Mouse (Mus musculus) liver, postnatal 0 days (tissue): Measurements from ENCODE around the gene Asb1. TPM values are rescaled to one million over a fixed set of nuclear protein-coding genes. Genes with fewer than 3 reads are reported as not detected.

Experiments
- ATAC-seq: fragments of 200-750 bp; cut with Nextera tagmentation; 2 replicates; pipeline ENCODE4 v1.8.0; 2017; ENCODE audit warnings: mild to moderate bottlenecking, moderate library complexity
- DNase-seq: peaks from one replicate; pipeline ENCODE4 v3.0.0-alpha.2; 2016
- H3K27ac ChIP-seq: fragments of 300-500 bp; sonication (generic); 2 replicates; pipeline ENCODE4 v1.5.1; 2014; ENCODE audit warnings: antibody characterized with exemption, moderate library complexity, mild to moderate bottlenecking, low read depth
- H3K27me3 ChIP-seq: fragments of 300-500 bp; sonication (generic); 2 replicates; pipeline ENCODE4 v1.6.1; 2014; ENCODE audit warnings: low read length, control low read depth, mixed read lengths; ENCODE audit not compliant: insufficient read depth
- H3K36me3 ChIP-seq: fragments of 300-500 bp; sonication (generic); replicated peaks from 2 replicates; pipeline ENCODE4 v1.6.1; 2014; ENCODE audit warnings: mild to moderate bottlenecking, control low read depth, low read length, moderate library complexity, mixed read lengths; ENCODE audit not compliant: insufficient read depth
- H3K4me1 ChIP-seq: fragments of 300-500 bp; sonication (generic); 2 replicates; pipeline ENCODE4 v1.6.1; 2014; ENCODE audit warnings: antibody characterized with exemption, mild to moderate bottlenecking, control low read depth; ENCODE audit not compliant: insufficient read depth
- H3K4me2 ChIP-seq: fragments of 300-500 bp; sonication (generic); 2 replicates; pipeline ENCODE4 v1.6.1; 2014; ENCODE audit warnings: low read depth, mild to moderate bottlenecking, low read length, moderate library complexity, mixed read lengths
- H3K4me3 ChIP-seq: fragments of 300-500 bp; sonication (generic); 2 replicates; pipeline ENCODE4 v1.5.1; 2014; ENCODE audit warnings: low read depth, low read length
- H3K9ac ChIP-seq: fragments of 300-500 bp; sonication (generic); replicated peaks from 2 replicates; pipeline ENCODE4 v1.6.1; 2014; ENCODE audit warnings: mild to moderate bottlenecking, moderate library complexity
- H3K9me3 ChIP-seq: fragments of 300-500 bp; sonication (generic); 2 replicates; pipeline ENCODE4 v1.6.1; 2016; ENCODE audit warnings: mild to moderate bottlenecking, control low read depth, low read length, mixed read lengths
- CTCF ChIP-seq: sonication (generic); IDR thresholded peaks from 2 replicates; pipeline ENCODE4 v1.5.1; 2016; ENCODE audit warnings: antibody characterized with exemption, low read depth
- EP300 ChIP-seq: IDR thresholded peaks from 2 replicates; pipeline ENCODE4 v1.6.1; 2016; ENCODE audit warnings: antibody characterized with exemption, low read depth, mild to moderate bottlenecking
- WGBS: fragments of 180-500 bp; shearing (Covaris S2); extraction: QIAGEN DNeasy Blood & Tissue Kit; methylation state at CpG from one replicate; pipeline ENCODE4 v1.1.7; 2014; ENCODE audit not compliant: insufficient replicate concordance; 5-methylcytosine and 5-hydroxymethylcytosine counted together
- polyA plus RNA-seq: library from polyadenylated mRNA; unstranded; fragments of >200 nt; fragmentation: Nextera tagmentation; extraction: Ambion mirVana; gene quantifications from 2 replicates; pipeline ENCODE4 v1.2.1, GENCODE M21; 2015

The Asb1 gene
- polyA plus RNA-seq, 1 experiment from 2014 or later = 4.6 TPM

DNA sequence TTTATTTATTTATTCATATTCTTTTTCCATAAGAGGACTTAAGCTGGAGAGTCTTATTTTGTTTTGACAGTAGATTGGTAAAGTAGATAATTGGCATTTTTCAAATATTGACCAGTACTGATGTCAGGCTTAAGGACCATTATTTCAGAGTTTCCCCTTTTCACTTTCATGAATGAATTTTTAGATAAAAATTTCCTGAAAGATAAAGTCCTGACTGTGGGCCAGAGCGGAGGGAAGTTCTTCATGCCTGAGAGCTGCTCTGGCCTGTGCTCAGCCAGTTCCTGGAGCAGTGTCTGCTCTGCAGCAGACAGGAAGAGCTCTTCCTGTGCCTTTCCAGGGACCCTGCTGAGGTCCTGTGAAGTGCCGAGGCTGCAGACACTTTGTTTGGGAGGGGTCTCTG lies 16.8 kb downstream of the Asb1 start:
- no peak for DNase-seq
- H3K36me3 ChIP-seq = peaks cover 50% of the 10 kb centered on the region
- H3K27ac ChIP-seq = no peak overlapping the region
- no peak for ATAC-seq
- H3K4me1 ChIP-seq = no peaks in the 10 kb centered on the region
- H3K9me3 ChIP-seq = no peaks in the 10 kb centered on the region
- 57% methylated on average over 2 of the region's 2 CpGs for WGBS
- H3K4me2 ChIP-seq = no peak overlapping the region
- TF ChIP-seq EP300 (no peak), CTCF (no peak)
- H3K27me3 ChIP-seq = no peaks in the 10 kb centered on the region
- H3K9ac ChIP-seq = no peak overlapping the region
- H3K4me3 ChIP-seq = no peak overlapping the region

DNA sequence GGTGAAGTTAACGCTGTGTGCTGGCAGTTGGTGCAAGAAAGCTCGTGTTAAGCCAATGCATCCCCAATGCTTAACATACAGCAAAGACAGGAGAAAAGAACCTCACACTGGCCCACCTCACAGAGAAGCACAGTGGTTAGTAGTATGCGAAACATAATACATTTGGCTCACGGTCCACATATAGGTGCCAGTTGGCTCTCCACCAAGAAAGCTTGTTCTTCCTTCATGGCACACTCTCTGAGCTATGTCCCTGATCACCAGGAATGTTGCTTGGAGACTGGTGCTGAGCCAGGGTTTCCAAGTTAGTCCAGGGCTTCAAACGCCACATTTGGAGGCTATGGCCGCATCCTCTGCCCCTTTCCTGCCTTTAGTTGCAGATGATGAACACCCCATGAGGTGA lies 20.9 kb downstream of the Asb1 start:
- Histone ChIP-seq H3K4me1 (no peaks in the 10 kb centered on the region), H3K4me2 (no peak overlapping the region), H3K9ac (no peak overlapping the region), H3K27ac (no peak overlapping the region), H3K36me3 (peaks cover 11% of the 10 kb centered on the region), H3K4me3 (no peak overlapping the region), H3K27me3 (no peaks in the 10 kb centered on the region), H3K9me3 (no peaks in the 10 kb centered on the region)
- 82% methylated on average over 6 of the region's 6 CpGs for WGBS
- DNase-seq = no peak
- no peak for ATAC-seq
- no peak for TF ChIP-seq CTCF
- no peak for TF ChIP-seq EP300

DNA sequence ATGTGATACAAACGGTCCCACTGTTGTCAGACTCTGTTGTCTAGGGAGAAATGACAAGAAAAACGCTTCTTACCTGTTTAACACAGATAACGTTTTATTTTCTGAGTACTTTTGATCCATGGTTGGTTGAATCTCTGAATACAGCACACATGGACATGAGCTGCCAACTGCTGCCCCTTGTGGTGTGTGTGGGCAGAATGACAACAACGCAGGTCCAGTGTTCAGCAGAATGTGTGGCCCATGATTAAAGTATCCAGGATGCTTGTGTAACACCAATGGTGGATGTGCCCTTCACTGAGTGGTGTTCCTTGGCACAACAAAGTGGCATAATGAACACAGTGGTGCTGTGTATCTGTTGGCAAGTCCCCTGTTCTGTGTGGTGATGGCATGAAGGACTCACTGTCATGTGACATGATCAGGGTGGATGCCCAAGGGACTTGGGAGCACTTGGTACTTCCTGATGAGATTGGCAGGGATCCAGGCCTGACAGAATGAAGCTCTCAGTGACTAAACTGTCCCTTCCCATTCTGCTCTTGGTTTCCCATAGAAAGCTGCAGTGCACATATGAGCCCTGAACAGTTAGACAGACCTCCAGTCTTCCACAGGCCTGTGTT lies 22.7 kb downstream of the Asb1 start:
- no peak overlapping the region for H3K9ac ChIP-seq
- H3K9me3 ChIP-seq = no peaks in the 10 kb centered on the region
- H3K27ac ChIP-seq = no peak overlapping the region
- no peak overlapping the region for H3K4me2 ChIP-seq
- WGBS = 70% methylated on average over 4 of the region's 4 CpGs
- no peak for ATAC-seq
- no peak for DNase-seq
- no peaks in the 10 kb centered on the region for H3K4me1 ChIP-seq
- H3K36me3 ChIP-seq = no peaks in the 10 kb centered on the region; the same call in 1 of the 2 replicates
- H3K4me3 ChIP-seq = no peak overlapping the region
- no peaks in the 10 kb centered on the region for H3K27me3 ChIP-seq
- TF ChIP-seq CTCF (peak; percentile 26; the same call in 1 of the 2 replicates), EP300 (no peak)

DNA sequence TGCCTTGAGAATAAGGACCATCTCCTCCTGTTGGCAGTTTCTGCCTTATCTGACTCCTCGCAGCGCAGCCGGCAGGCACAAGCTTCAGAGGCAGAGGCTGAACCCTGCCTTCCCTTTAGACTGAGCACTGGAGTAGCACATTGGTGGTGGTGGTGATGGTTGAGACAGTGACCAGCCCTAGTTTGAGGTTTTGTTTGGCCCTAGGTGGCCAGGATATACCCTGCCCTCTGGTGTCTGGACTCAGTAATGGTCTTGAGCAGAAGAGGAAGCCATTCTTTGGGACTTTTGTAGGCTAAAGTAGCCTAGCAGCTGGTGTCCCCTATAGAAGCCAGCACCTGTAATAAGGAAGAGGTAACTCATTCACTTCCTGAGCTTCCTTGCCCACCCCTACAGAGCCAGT lies 23.7 kb downstream of the Asb1 start:
- no peak overlapping the region for H3K27ac ChIP-seq
- TF ChIP-seq CTCF (peak; percentile 80), EP300 (no peak)
- no peaks in the 10 kb centered on the region for H3K27me3 ChIP-seq
- no peaks in the 10 kb centered on the region for H3K4me1 ChIP-seq
- H3K36me3 ChIP-seq = no peaks in the 10 kb centered on the region
- H3K9me3 ChIP-seq = no peaks in the 10 kb centered on the region
- peak; percentile 26 for DNase-seq
- WGBS = 46% methylated on average over 3 of the region's 3 CpGs
- peak; percentile 51; the same call in 1 of the 2 replicates for ATAC-seq
- no peak overlapping the region for H3K4me3 ChIP-seq
- no peak overlapping the region for H3K4me2 ChIP-seq
- no peak overlapping the region for H3K9ac ChIP-seq

DNA sequence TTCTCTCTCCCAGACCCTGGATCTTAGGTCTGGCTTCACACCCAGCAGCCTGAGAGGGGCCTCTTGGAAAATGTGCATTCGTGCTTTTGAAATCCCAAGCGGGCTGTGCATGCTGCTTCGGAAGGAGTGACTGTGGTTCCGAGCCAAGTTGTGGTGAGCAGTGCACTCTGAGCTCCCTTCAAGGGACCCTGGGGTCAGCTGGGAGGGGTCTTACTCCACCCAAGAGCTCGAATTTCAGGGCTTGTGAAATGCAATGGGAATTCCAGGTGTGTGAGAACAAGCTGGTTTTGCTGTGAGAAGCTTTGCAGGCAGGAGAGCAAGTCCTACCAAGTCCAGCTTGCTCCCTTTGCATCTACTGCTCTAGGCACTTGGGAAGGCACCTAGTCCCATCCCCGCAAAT lies 24.3 kb downstream of the Asb1 start:
- H3K4me1 ChIP-seq = no peaks in the 10 kb centered on the region
- H3K9ac ChIP-seq = no peak overlapping the region
- ATAC-seq = no peak
- H3K27me3 ChIP-seq = no peaks in the 10 kb centered on the region
- no peak for DNase-seq
- H3K4me2 ChIP-seq = no peak overlapping the region
- H3K9me3 ChIP-seq = no peaks in the 10 kb centered on the region
- TF ChIP-seq EP300 (no peak), CTCF (no peak)
- no peaks in the 10 kb centered on the region for H3K36me3 ChIP-seq
- H3K4me3 ChIP-seq = no peak overlapping the region
- 60% methylated on average over 6 of the region's 6 CpGs for WGBS
- no peak overlapping the region for H3K27ac ChIP-seq

DNA sequence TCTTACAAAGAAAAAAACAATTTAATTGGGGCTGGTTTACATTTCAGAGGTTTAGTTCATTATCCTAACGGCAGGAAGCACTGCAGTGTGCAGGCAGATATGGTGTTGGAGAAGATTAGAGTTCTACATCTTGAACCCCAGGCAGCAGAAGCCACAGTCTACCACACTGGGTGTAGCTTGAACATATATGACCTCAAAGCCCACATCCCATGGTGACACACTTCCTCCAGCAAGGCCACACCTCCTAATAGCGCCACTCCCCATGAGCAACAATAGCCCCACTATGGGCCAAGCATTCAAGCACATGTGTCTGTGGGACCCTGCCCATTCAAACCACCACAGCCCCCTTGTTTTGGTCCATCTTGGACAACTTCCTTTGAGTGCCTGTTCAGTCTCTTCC lies 26.9 kb downstream of the Asb1 start:
- TF ChIP-seq CTCF (no peak), EP300 (no peak)
- Histone ChIP-seq H3K27me3 (0 out of 2 replicates have a peak, but pooled peaks cover 3% of the 10 kb centered on the region), H3K9me3 (no peaks in the 10 kb centered on the region), H3K4me2 (no peak overlapping the region), H3K4me1 (no peaks in the 10 kb centered on the region), H3K9ac (no peak overlapping the region), H3K27ac (no peak overlapping the region), H3K4me3 (no peak overlapping the region), H3K36me3 (no peaks in the 10 kb centered on the region)
- ATAC-seq = no peak
- DNase-seq = no peak
- WGBS = 61% methylated on average over 2 of the region's 2 CpGs
